Mouse (Mus musculus): ENCODE data around the gene Ap5z1.

DNA sequence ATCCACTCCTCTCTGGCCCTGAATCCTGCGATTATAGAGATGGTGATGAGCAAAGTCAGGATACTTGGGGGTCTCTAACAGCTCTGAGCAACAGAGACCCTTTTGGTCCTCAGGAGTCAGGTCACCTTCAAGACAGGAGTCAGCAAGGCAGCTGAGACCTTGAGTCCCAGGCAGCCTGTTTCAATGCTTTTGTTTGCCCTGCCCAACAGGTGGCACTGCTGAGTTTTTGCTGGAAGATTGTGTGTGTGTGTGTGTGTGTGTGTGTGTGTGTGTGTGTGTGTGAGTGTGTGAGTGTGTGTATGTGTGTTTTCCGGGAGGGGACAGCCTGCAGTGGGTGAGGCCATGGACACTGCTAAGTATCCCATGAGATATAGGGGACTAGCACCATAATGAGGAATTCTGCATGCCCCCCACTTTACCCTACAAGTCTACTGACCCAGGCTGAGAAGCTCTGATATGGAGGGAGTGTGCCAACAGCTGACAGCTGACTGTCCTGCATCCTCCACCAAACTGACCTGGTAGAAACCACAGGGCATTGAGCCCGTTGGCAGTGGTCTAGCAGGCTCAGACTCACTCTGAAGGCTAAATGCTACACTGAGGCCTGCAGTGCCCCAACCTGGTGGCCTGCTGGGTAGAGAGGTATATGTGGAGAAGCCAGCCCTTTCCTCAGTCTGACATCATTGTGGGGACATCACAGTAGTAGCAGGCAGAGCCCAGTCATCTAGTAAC is 42.1 kb downstream of the Ap5z1 start:
- peak; percentile 60 for TF ChIP-seq CTCF (IDR thresholded peaks at IDR 0.05; ENCODE audit: insufficient read depth, low read length)
- TF ChIP-seq POLR2A (IDR thresholded peaks at IDR 0.05; ENCODE audit: borderline replicate concordance, extremely low read depth, low read depth, low read length) = no peak

All from lung, adult 2 months (tissue).